Mouse (Mus musculus) heart, embryonic 14.5 days (tissue): ENCODE data around the gene Gosr1. TPM values are rescaled to one million over a fixed set of nuclear protein-coding genes. Genes with fewer than 3 reads are reported as not detected.

ENCODE experiments used
- ATAC-seq: fragments of 200-750 bp; cut with Nextera tagmentation; 2 replicates; pipeline ENCODE4 v1.8.0; 2017; ENCODE audit warnings: low read depth, moderate TSS enrichment; ENCODE audit not compliant: insufficient number of reproducible peaks, insufficient read depth, low FRiP score
- H3K27ac ChIP-seq, 2 experiments: fragments of 200-500 bp in 1 of 2; fragments of 300-500 bp in 1 of 2; sonication (generic) in 1 of 2; replicated peaks in 1 of 2; 2 replicates each; pipeline ENCODE4 v1.5.1; 2012 to 2014; ENCODE audit warnings: low read depth in 2 of 2, low read length in 2 of 2, control low read depth in 1 of 2, mild to moderate bottlenecking in 1 of 2, mixed read lengths in 1 of 2; ENCODE audit not compliant: control insufficient read depth in 1 of 2, insufficient read depth in 1 of 2
- H3K27me3 ChIP-seq: fragments of 300-500 bp; sonication (generic); 2 replicates; pipeline ENCODE4 v1.6.1; 2014; ENCODE audit warnings: mild to moderate bottlenecking, low read length, control low read depth; ENCODE audit not compliant: control insufficient read depth, insufficient read depth
- H3K36me3 ChIP-seq: fragments of 300-500 bp; sonication (generic); 2 replicates; pipeline ENCODE4 v1.6.1; 2014; ENCODE audit warnings: mild to moderate bottlenecking, control low read depth, low read length, mixed read lengths; ENCODE audit not compliant: control insufficient read depth, insufficient read depth
- H3K4me1 ChIP-seq, 2 experiments: fragments of 200-500 bp in 1 of 2; fragments of 300-500 bp in 1 of 2; sonication (generic) in 1 of 2; 2 replicates each; pipeline ENCODE4 v1.6.1; 2012 to 2014; ENCODE audit warnings: low read length in 2 of 2, control low read depth in 1 of 2, mixed read lengths in 1 of 2; ENCODE audit not compliant: control insufficient read depth in 2 of 2, insufficient read depth in 2 of 2
- H3K4me2 ChIP-seq: fragments of 300-500 bp; sonication (generic); 2 replicates; pipeline ENCODE4 v1.6.1; 2014; ENCODE audit warnings: mild to moderate bottlenecking, low read length
- H3K4me3 ChIP-seq, 2 experiments: fragments of 200-500 bp in 1 of 2; fragments of 300-500 bp in 1 of 2; sonication (generic) in 1 of 2; 2 replicates each; pipeline ENCODE4 v1.5.1; 2012 to 2014; ENCODE audit warnings: low read length in 2 of 2, mild to moderate bottlenecking in 2 of 2, control low read depth in 1 of 2, low read depth in 1 of 2, moderate library complexity in 1 of 2; ENCODE audit not compliant: control insufficient read depth in 1 of 2, insufficient read depth in 1 of 2
- H3K9ac ChIP-seq: fragments of 300-500 bp; sonication (generic); 2 replicates; pipeline ENCODE4 v1.6.1; 2014; ENCODE audit warnings: mild to moderate bottlenecking, low read length
- H3K9me3 ChIP-seq: fragments of 300-500 bp; sonication (generic); 2 replicates; pipeline ENCODE4 v1.6.1; 2016; ENCODE audit warnings: low read length, control low read depth; ENCODE audit not compliant: control insufficient read depth
- WGBS: fragments of 180-500 bp; shearing (Covaris S2); extraction: QIAGEN DNeasy Blood & Tissue Kit; methylation state at CpG from one replicate; pipeline ENCODE4 v1.1.7; 2014; 5-methylcytosine and 5-hydroxymethylcytosine counted together
- polyA plus RNA-seq: library from polyadenylated mRNA; unstranded; fragments of >200 nt; fragmentation: Nextera tagmentation; extraction: Ambion mirVana; gene quantifications from 2 replicates; pipeline ENCODE4 v1.2.1, GENCODE M21; 2014

Gene Gosr1
- polyA plus RNA-seq, 1 experiment from 2014 or later = 20.3 TPM

GRCm38 (mm10) chr11:76763741-76764122 is 353 bp upstream of the Gosr1 start:
- 8% methylated on average over 4 of the region's 4 CpGs for WGBS
- ATAC-seq = no peak
- H3K36me3 ChIP-seq = peaks cover 24% of the 10 kb centered on the region
- H3K27ac ChIP-seq = no peak overlapping the region
- no peaks in the 10 kb centered on the region for H3K9me3 ChIP-seq
- peaks cover 0 to 3% of the 10 kb centered on the region in 2 experiments; a peak in 1 of 4 replicates for H3K4me1 ChIP-seq
- peak overlapping the region in 1 of 2 experiments; percentile 95; a peak in 1 of 4 replicates for H3K4me3 ChIP-seq
- H3K9ac ChIP-seq = peak overlapping the region; percentile 99
- peak overlapping the region; percentile 91 for H3K4me2 ChIP-seq
- H3K27me3 ChIP-seq = no peaks in the 10 kb centered on the region; the same call in 1 of the 2 replicates

GRCm38 (mm10) chr11:76752276-76752675 is 11.1 kb downstream of the Gosr1 start:
- ATAC-seq = no peak
- 94% methylated on average over 3 of the region's 3 CpGs for WGBS
- no peak overlapping the region for H3K4me2 ChIP-seq
- H3K27ac ChIP-seq = no peak overlapping the region
- no peak overlapping the region for H3K9ac ChIP-seq
- H3K9me3 ChIP-seq = no peaks in the 10 kb centered on the region
- no peak overlapping the region for H3K4me3 ChIP-seq
- H3K27me3 ChIP-seq = no peaks in the 10 kb centered on the region
- H3K36me3 ChIP-seq = peaks cover 92% of the 10 kb centered on the region
- no peaks in the 10 kb centered on the region for H3K4me1 ChIP-seq

GRCm38 (mm10) chr11:76748819-76749218 is 14.6 kb downstream of the Gosr1 start:
- Histone ChIP-seq H3K4me3 (no peak overlapping the region), H3K27me3 (no peaks in the 10 kb centered on the region), H3K9me3 (no peaks in the 10 kb centered on the region), H3K4me2 (no peak overlapping the region), H3K4me1 (no peaks in the 10 kb centered on the region), H3K27ac (no peak overlapping the region), H3K36me3 (peaks cover 92% of the 10 kb centered on the region), H3K9ac (no peak overlapping the region)
- ATAC-seq = no peak
- 88% methylated on average over 9 of the region's 9 CpGs for WGBS

GRCm38 (mm10) chr11:76745921-76746320 is 17.5 kb downstream of the Gosr1 start:
- Histone ChIP-seq H3K9me3 (no peaks in the 10 kb centered on the region), H3K4me1 (no peaks in the 10 kb centered on the region), H3K9ac (no peak overlapping the region), H3K27me3 (no peaks in the 10 kb centered on the region), H3K36me3 (peaks cover 88% of the 10 kb centered on the region), H3K27ac (no peak overlapping the region), H3K4me2 (no peak overlapping the region), H3K4me3 (no peak overlapping the region)
- ATAC-seq = no peak
- WGBS = 96% methylated on average over 1 of the region's 1 CpGs

- no peaks in the 10 kb centered on the region for H3K27me3 ChIP-seq
- no peaks in the 10 kb centered on the region for H3K9me3 ChIP-seq
- WGBS = 58% methylated on average over 7 of the region's 7 CpGs
Observed at GRCm38 (mm10) chr11:76744550-76744949, 18.8 kb downstream of the Gosr1 start.

GRCm38 (mm10) chr11:76742511-76742910 is 20.9 kb downstream of the Gosr1 start:
- 94% methylated on average over 7 of the region's 7 CpGs for WGBS

More at GRCm38 (mm10) chr11:76744550-76744949, 18.8 kb downstream of the Gosr1 start:
- Histone ChIP-seq H3K27ac (no peak overlapping the region), H3K4me1 (no peaks in the 10 kb centered on the region), H3K36me3 (peaks cover 78% of the 10 kb centered on the region), H3K9ac (no peak overlapping the region), H3K4me3 (no peak overlapping the region), H3K4me2 (no peak overlapping the region)
- no peak for ATAC-seq

GRCm38 (mm10) chr11:76739125-76739524 is 24.3 kb downstream of the Gosr1 start:
- no peaks in the 10 kb centered on the region for H3K27me3 ChIP-seq
- ATAC-seq = no peak
- no peak overlapping the region for H3K9ac ChIP-seq
- H3K4me2 ChIP-seq = no peak overlapping the region
- H3K4me3 ChIP-seq = no peak overlapping the region
- WGBS = 74% methylated on average over 6 of the region's 6 CpGs
- peaks cover 64% of the 10 kb centered on the region for H3K36me3 ChIP-seq
- H3K27ac ChIP-seq = no peak overlapping the region
- H3K9me3 ChIP-seq = no peaks in the 10 kb centered on the region
- no peaks in the 10 kb centered on the region for H3K4me1 ChIP-seq

More at GRCm38 (mm10) chr11:76742511-76742910, 20.9 kb downstream of the Gosr1 start:
- Histone ChIP-seq H3K27me3 (no peaks in the 10 kb centered on the region), H3K4me1 (no peaks in the 10 kb centered on the region), H3K9me3 (no peaks in the 10 kb centered on the region), H3K9ac (no peak overlapping the region), H3K4me2 (no peak overlapping the region), H3K4me3 (no peak overlapping the region), H3K27ac (no peak overlapping the region), H3K36me3 (peaks cover 61% of the 10 kb centered on the region)
- ATAC-seq = no peak

- H3K4me1 ChIP-seq = no peaks in the 10 kb centered on the region
- no peak overlapping the region for H3K9ac ChIP-seq
- no peak overlapping the region for H3K27ac ChIP-seq
- H3K27me3 ChIP-seq = no peaks in the 10 kb centered on the region
- no peak overlapping the region for H3K4me2 ChIP-seq
- no peaks in the 10 kb centered on the region for H3K9me3 ChIP-seq
- 46% methylated on average over 4 of the region's 4 CpGs for WGBS
- peaks cover 66% of the 10 kb centered on the region for H3K36me3 ChIP-seq
- no peak for ATAC-seq
- H3K4me3 ChIP-seq = no peak overlapping the region
Observed at GRCm38 (mm10) chr11:76735753-76736324, 27.5 kb downstream of the Gosr1 start.
